Mouse (Mus musculus) erythroblast, embryonic 14.5 days (primary cell): ENCODE measurements around the gene Nr2f1. TPM values are rescaled to one million over a fixed set of nuclear protein-coding genes. Genes with fewer than 3 reads are reported as not detected.

Source experiments
- H3K27me3 ChIP-seq: 2 replicates; pipeline ENCODE4 v1.6.1; 2012; ENCODE audit warnings: inconsistent platforms; ENCODE audit not compliant: control insufficient read depth
- H3K36me3 ChIP-seq: 2 replicates; pipeline ENCODE4 v1.6.1; 2012; ENCODE audit warnings: mild to moderate bottlenecking, inconsistent platforms; ENCODE audit not compliant: control insufficient read depth
- H3K4me1 ChIP-seq: 2 replicates; pipeline ENCODE4 v1.6.1; 2012; ENCODE audit warnings: inconsistent platforms; ENCODE audit not compliant: control insufficient read depth
- H3K4me3 ChIP-seq: replicated peaks from 2 replicates; pipeline ENCODE3; 2012; ENCODE audit warnings: moderate library complexity, mild to moderate bottlenecking, inconsistent platforms
- H3K9me3 ChIP-seq: 2 replicates; pipeline ENCODE4 v1.6.1; 2012; ENCODE audit warnings: low read length, inconsistent platforms, mixed read lengths; ENCODE audit not compliant: control insufficient read depth
- GATA1 ChIP-seq: IDR thresholded peaks from 2 replicates; pipeline ENCODE4 v1.6.1; 2012; ENCODE audit warnings: low read length, inconsistent platforms, mixed read lengths
- TAL1 ChIP-seq: IDR thresholded peaks from 3 replicates; pipeline ENCODE4 v1.6.1; 2012; ENCODE audit warnings: low read length, inconsistent platforms, mixed read lengths
- polyA plus RNA-seq: library from polyadenylated mRNA; stranded (reverse); fragments of >175 nt; gene quantifications from 2 replicates; pipeline ENCODE4 v1.2.3, GENCODE M21; 2012

The Nr2f1 gene
- polyA plus RNA-seq, 1 experiment, result not detected

DNA sequence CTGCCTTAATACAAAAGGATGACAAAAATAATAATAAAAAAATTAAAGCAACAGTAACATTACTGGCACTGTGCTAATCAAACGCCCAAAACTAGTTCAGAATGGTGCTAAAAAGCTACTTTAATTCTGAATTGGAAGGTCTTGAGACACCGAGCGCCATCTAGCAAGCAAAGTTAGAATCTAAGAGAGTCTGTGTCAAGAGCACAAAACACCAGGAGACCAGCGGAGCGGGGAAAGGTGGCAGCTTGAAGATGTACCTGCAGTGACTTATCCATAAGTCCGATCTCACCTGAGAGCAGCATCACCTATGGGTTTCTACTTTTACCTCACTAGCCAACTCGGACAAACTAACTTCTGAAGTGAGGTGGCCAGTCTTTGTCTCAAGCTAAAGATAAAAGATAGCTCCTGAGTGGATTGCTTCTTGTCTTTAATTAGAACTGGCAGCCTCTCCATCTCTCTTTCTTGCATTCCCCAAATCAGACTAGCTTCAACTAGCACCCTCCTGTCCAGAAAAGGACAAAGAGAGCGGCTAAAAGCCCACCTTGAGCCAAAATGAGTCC is 23.7 kb downstream of the Nr2f1 start:
- no peak overlapping the region for H3K4me3 ChIP-seq
- TF ChIP-seq TAL1 (no peak), GATA1 (no peak)
- no peaks in the 10 kb centered on the region for H3K36me3 ChIP-seq
- H3K27me3 ChIP-seq, result peaks cover 95% of the 10 kb centered on the region
- H3K9me3 ChIP-seq, result no peaks in the 10 kb centered on the region
- no peaks in the 10 kb centered on the region for H3K4me1 ChIP-seq

DNA sequence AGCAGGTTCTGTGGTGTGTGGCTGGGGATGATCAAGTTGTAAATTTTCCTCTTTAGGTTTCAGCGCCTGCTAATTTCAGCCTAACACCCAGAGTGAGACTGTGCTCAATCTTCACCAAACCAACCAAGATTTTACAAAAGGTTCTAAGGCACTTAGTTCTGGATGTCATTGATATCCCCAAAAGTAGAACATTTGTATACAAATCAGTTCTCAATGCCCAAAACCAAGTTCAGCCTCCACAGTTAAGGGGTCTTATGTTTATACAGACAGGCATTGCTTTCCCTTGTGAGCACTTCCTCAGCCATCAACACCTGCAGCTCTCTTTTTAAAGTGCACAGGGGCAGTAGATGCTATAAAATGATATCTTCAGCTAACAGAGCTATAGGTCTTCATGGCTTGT is 24.7 kb downstream of the Nr2f1 start:
- TF ChIP-seq GATA1 (no peak), TAL1 (no peak)
- no peaks in the 10 kb centered on the region for H3K4me1 ChIP-seq
- H3K4me3 ChIP-seq, result no peak overlapping the region
- H3K27me3 ChIP-seq, result peaks cover 95% of the 10 kb centered on the region
- no peaks in the 10 kb centered on the region for H3K36me3 ChIP-seq
- no peaks in the 10 kb centered on the region for H3K9me3 ChIP-seq

DNA sequence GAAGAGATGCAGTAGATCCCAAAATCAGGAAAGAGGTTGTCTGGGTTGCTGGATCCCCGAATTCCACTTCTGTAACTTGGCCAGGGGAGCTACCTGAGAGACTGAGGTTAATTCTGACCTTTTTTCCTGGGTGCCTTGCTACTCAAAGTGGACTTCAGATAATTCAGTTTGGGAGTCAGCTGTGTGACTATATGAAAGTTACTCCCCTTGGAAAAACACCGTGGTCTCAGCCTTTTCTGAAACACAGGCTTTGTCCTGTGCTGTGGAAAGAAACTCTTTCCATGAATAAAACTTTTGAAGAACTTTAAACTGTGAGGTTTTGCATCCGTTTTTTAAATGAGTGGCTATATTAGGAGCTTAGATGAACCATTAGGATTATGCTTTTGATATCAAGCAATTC is 25.4 kb downstream of the Nr2f1 start:
- H3K36me3 ChIP-seq, result no peaks in the 10 kb centered on the region
- no peak overlapping the region for H3K4me3 ChIP-seq
- H3K27me3 ChIP-seq, result peaks cover 93% of the 10 kb centered on the region
- TF ChIP-seq GATA1 (no peak), TAL1 (no peak)
- no peaks in the 10 kb centered on the region for H3K4me1 ChIP-seq
- no peaks in the 10 kb centered on the region for H3K9me3 ChIP-seq

DNA sequence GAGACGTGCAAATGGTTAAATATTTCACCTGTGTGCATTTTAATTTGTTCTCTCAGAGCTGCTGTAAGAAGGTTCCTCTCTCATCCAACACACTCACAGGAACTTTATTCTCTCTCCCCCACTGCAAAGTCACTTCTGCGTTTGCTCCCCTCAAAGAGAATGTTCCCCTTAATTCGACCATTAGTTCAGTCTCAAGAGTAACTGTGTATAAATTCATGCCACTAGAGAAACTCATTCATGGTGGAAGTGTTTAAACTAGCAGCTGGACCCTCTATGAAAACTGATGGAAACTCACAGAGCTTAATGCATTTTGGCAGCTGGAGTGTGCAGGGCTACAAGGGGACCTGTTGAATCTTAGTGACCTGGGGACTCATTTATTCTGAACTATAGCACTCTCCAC is 26.7 kb downstream of the Nr2f1 start:
- Histone ChIP-seq H3K4me3 (no peak overlapping the region), H3K4me1 (no peaks in the 10 kb centered on the region), H3K36me3 (no peaks in the 10 kb centered on the region), H3K27me3 (peaks cover 80% of the 10 kb centered on the region), H3K9me3 (no peaks in the 10 kb centered on the region)
- no peak for TF ChIP-seq TAL1
- TF ChIP-seq GATA1, result no peak

DNA sequence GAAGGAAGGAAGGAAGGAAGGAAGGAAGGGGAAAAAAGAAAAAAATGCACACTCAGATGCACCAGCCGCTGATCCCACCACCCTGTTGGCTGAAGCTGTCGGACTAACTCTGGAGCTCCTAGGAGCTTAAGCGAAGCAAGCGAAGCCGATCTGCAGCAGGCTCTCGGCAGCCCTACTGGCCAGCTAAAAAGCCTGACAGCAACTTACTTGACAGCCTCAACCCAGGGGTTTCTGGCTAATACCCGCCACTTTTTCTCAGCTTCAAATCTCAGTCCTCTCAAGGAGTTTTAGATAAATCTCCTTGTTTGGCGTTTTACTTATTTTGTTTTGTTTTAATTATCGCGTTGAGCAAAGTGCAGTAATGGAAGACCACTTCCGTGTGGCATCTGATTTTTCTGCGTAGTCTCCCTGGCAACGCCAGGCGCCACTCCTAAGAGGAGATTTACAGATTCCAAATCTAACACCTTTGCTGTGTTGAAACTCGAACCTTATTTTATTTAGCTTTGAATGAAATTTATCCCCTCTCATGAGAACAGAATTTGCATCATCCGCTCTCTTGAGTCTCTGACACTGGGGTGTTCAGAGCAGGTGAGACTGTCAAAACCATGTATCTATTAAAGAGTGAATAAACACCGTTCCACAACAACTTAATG is 27.4 kb downstream of the Nr2f1 start:
- peaks cover 74% of the 10 kb centered on the region for H3K27me3 ChIP-seq
- H3K36me3 ChIP-seq, result no peaks in the 10 kb centered on the region

DNA sequence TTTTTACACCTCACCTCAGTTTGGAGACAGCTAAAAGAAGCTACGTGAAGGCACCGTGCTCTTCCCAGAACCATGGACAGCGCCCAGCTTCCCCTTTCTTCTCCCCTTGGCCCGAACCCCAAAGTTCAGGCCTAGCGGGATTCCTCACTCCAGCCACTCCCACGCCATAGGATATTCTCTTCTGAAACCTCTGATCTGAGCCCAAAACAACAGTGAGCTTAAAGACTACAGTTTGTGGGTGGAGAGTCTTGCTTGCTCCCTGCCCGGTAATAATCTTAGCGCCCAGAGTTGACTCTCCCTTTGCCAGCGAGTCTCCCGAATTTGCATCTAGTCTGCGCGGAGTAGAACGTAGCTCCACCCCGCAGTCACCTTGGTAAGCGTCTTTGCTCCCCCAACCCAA is 28.2 kb downstream of the Nr2f1 start:
- H3K27me3 ChIP-seq, result peaks cover 70% of the 10 kb centered on the region
- no peaks in the 10 kb centered on the region for H3K9me3 ChIP-seq
- H3K4me3 ChIP-seq, result no peak overlapping the region
- no peaks in the 10 kb centered on the region for H3K36me3 ChIP-seq
- TF ChIP-seq GATA1, result no peak
- no peak for TF ChIP-seq TAL1
- H3K4me1 ChIP-seq, result no peaks in the 10 kb centered on the region

More for the DNA sequence above, 27.4 kb downstream of the Nr2f1 start:
- Histone ChIP-seq H3K4me1 (no peaks in the 10 kb centered on the region), H3K4me3 (no peak overlapping the region), H3K9me3 (no peaks in the 10 kb centered on the region)
- TF ChIP-seq GATA1, result no peak
- no peak for TF ChIP-seq TAL1

DNA sequence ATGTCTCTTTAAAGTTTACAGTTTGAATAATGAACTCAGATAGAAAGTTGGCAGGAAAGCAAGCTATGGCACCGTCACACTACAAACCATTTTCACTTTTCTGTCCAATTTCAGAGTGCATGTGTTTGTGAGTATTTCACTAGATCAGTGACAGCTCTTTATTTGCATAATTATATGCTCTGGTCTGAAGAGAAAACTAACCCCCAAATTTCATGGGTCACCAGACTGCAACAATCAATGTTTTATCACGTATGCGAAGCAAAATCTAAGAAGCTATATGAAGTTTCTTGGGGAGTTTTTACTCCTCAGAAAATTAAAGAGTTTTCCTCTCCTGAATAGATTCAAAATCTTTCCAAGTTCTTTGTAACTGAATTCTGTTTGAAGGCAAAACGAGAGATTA is 31.4 kb downstream of the Nr2f1 start:
- peaks cover 71% of the 10 kb centered on the region for H3K27me3 ChIP-seq
- no peak for TF ChIP-seq GATA1
- TF ChIP-seq TAL1, result no peak

DNA sequence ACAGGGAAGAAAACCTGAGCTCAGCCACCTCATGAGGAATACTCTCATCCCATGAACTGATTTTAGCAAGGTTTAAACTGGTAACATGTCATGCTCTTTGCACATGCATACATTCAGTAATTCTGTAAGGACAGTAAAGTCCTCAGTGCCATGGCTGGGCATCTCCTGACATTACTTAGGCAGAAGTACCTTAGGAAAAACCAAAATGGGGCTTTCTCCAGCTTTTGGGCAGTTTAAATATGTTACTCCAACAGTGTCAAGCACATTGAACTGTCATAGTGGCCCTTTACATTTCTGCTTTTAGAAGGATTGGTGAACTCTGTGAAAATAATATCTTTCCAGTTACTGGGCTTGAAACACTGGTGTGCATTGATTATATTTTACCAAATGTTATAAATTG is 34.6 kb downstream of the Nr2f1 start:
- no peaks in the 10 kb centered on the region; the same call in 1 of the 2 replicates for H3K9me3 ChIP-seq
- TF ChIP-seq GATA1 (no peak), TAL1 (no peak)
- H3K4me3 ChIP-seq, result no peak overlapping the region
- H3K36me3 ChIP-seq, result no peaks in the 10 kb centered on the region
- peaks cover 5% of the 10 kb centered on the region for H3K4me1 ChIP-seq
- H3K27me3 ChIP-seq, result peaks cover 56% of the 10 kb centered on the region

More for the DNA sequence above, 31.4 kb downstream of the Nr2f1 start:
- Histone ChIP-seq H3K4me1 (peaks cover 3% of the 10 kb centered on the region), H3K9me3 (no peaks in the 10 kb centered on the region; the same call in 1 of the 2 replicates), H3K36me3 (no peaks in the 10 kb centered on the region), H3K4me3 (no peak overlapping the region)

DNA sequence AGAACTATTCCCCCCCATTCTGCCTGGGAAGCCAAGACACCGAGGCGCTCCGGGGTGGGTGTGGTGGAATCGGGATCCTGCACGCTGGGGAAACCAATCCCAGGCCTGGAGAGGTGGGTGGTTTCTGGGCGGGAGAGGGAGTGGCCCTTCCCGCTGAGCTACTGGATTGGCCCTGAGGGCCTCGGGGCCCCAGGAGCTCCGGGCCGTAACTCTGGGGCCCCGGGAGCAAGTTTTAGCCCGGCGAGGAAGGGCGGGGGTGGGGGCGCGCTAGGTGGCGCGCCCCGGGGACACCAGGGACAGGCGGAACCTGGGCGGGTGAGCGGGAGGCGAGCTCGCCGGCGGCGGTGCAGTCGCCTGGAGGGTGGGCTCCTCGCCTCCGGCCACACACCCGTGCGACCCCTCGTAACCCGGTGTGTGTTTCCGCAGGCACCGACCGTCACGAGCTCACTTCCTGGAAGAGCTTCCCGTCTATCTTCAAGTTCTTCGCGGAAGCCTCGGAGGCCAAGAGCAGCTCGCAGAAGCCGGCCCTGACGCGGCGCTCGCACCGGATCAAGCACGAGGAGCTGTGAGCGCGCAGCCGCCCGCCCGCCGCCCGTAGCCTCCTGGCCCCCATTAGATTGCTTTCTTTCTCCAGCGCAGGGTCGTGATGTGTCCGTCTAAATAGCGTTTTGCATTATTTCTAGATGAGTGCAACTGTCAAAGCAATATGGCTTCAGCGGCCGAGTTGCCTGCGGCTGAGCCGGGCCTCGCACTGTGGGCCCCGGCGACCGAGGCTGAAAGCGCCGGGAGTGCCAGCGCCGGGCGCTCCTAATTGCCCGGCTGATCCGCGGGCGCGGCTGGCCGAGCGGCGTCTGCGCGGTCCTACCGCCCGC is 36.2 kb downstream of the Nr2f1 start:
- Histone ChIP-seq H3K27me3 (peaks cover 50% of the 10 kb centered on the region), H3K36me3 (no peaks in the 10 kb centered on the region), H3K9me3 (no peaks in the 10 kb centered on the region; the same call in 1 of the 2 replicates), H3K4me3 (peak overlapping the region; percentile 56), H3K4me1 (peaks cover 5% of the 10 kb centered on the region)
- TF ChIP-seq TAL1, result no peak
- no peak for TF ChIP-seq GATA1
